Mouse (Mus musculus) embryonic fibroblast, embryonic 13.5 days (primary cell): ENCODE data around the gene Scd4.

ENCODE experiments used
- CTCF ChIP-seq: IDR thresholded peaks from 2 replicates; pipeline ENCODE4 v1.5.1; 2011; ENCODE audit warnings: mild to moderate bottlenecking, control low read depth, low read length, moderate library complexity, borderline replicate concordance; ENCODE audit not compliant: insufficient read depth
- POLR2A ChIP-seq: IDR thresholded peaks from 2 replicates; pipeline ENCODE4 v1.6.1; 2011; ENCODE audit warnings: low read depth, mild to moderate bottlenecking, control low read depth, low read length, moderate library complexity

GRCm38 (mm10) chr19:44318545-44318944 is 14.3 kb upstream of the Scd4 start:
- TF ChIP-seq CTCF (no peak), POLR2A (no peak)
